Mouse (Mus musculus) macrophage (primary cell): ENCODE data around the gene Ptchd4. TPM values are rescaled to one million over a fixed set of nuclear protein-coding genes. Genes with fewer than 3 reads are reported as not detected.

Experiments used
- H3K27ac ChIP-seq: fragments of 350-480 bp; formaldehyde crosslinking; 2 replicates; pipeline ENCODE4 v1.9.0; 2021
- H3K36me3 ChIP-seq: fragments of 350-480 bp; formaldehyde crosslinking; 2 replicates; pipeline ENCODE4 v1.9.0; 2021; ENCODE audit errors: inconsistent target
- H3K4me3 ChIP-seq: fragments of 350-480 bp; formaldehyde crosslinking; 2 replicates; pipeline ENCODE4 v1.9.0; 2021; ENCODE audit errors: inconsistent target
- H3K79me2 ChIP-seq: fragments of 350-480 bp; formaldehyde crosslinking; 2 replicates; pipeline ENCODE4 v1.9.0; 2021; ENCODE audit errors: inconsistent target
- WGBS: methylation state at CpG from one replicate; pipeline ENCODE4 v1.1.7; 2026; ENCODE audit warnings: inconsistent platforms; ENCODE audit not compliant: missing documents; 5-methylcytosine and 5-hydroxymethylcytosine counted together
- polyA plus RNA-seq: library from polyadenylated mRNA; stranded (reverse); fragments of 250-400 nt; gene quantifications from 3 replicates; pipeline ENCODE4 v1.2.4, GENCODE M21; 2018; ENCODE audit warnings: inconsistent platforms

Gene Ptchd4
- polyA plus RNA-seq, 1 experiment from 2014 or later = not detected

- no peaks in the 10 kb centered on the region for H3K79me2 ChIP-seq
- H3K36me3 ChIP-seq = no peaks in the 10 kb centered on the region
- no peak overlapping the region for H3K27ac ChIP-seq
- WGBS = 86% methylated on average over 5 of the region's 5 CpGs
- H3K4me3 ChIP-seq = no peak overlapping the region
Measured at GRCm38 (mm10) chr17:42530147-42530546, 214.4 kb downstream of the Ptchd4 start.

DNA sequence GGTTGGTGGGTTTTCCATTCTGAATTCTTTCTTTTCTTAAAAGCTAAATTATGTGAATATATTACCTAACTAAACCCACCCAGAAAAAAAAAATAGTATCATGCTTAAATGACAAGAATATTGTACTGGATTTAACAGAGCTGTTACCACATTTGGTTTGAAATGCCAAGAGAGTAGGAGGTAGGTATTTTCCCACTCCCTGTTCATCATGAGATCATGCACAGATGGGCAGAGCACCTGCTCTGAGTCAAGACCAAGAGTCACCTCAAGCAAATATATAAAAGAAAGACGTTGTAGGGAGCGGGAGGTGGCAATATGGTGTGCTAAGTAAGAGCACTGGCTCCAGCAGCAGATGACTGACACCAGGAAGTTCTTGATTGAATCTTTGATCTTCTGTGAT, 233.8 kb downstream of the Ptchd4 start:
- WGBS = 88% methylated on average over 2 of the region's 2 CpGs
- Histone ChIP-seq H3K27ac (no peak overlapping the region), H3K36me3 (no peaks in the 10 kb centered on the region), H3K79me2 (no peaks in the 10 kb centered on the region), H3K4me3 (no peak overlapping the region)
